Mouse (Mus musculus): ENCODE data around the gene Btbd35f15. TPM values are rescaled to one million over a fixed set of nuclear protein-coding genes. Genes with fewer than 3 reads are reported as not detected.

The Btbd35f15 gene
- polyA plus RNA-seq (2012; rRNA removed) = not detected in 2 replicates

GRCm38 (mm10) chrX:33577214-33577613 is at the start of gene Btbd35f15:
Gene Btbd35f15 (minus strand): TSS chrX:33577314.

Other genes with a start within 250 kb of the Btbd35f15 start
- gene Btbd35f13, start 79.9 kb upstream of the Btbd35f15 start, polyA plus RNA-seq (2012; rRNA removed) = not detected in 2 replicates
- not detected in 2 replicates for gene Btbd35f14, start 125.0 kb upstream of the Btbd35f15 start, polyA plus RNA-seq (2012; rRNA removed)